Mouse (Mus musculus): ENCODE results near the gene Slc25a47. TPM values are rescaled to one million over a fixed set of nuclear protein-coding genes. Genes with fewer than 3 reads are reported as not detected.

Gene Slc25a47
- polyA plus RNA-seq, 2 experiments: 13.9 to 24.2 TPM

GRCm38 (mm10) chr12:108794078-108794711 lies 41.7 kb upstream of the Slc25a47 start:
- Histone ChIP-seq H3K4me3 (replicated peaks; ENCODE audit: low read length) (peak overlapping the region; percentile 99), H3K4me2 (replicated peaks; ENCODE audit: low read depth, low read length, severe bottlenecking) (peak overlapping the region; percentile 72), H3K9me3 (ENCODE audit: control insufficient read depth, low read length) (no peaks in the 10 kb centered on the region), H3K36me3 (ENCODE audit: control insufficient read depth, insufficient read depth, low read length) (no peaks in the 10 kb centered on the region), H3K9ac (ENCODE audit: low read depth, low read length, severe bottlenecking) (peak overlapping the region; percentile 90), H3K27me3 (ENCODE audit: control insufficient read depth, insufficient read depth, low read length) (no peaks in the 10 kb centered on the region), H3K4me1 (ENCODE audit: control insufficient read depth, insufficient read depth, low read length) (peaks cover 11% of the 10 kb centered on the region), H3K27ac (replicated peaks; ENCODE audit: low read depth, low read length) (peak overlapping the region; percentile 98)
- 1% methylated on average over 44 of the region's 94 CpGs for WGBS
- ATAC-seq (ENCODE audit: low FRiP score, low read depth) (peak; percentile 67), DNase-seq (ENCODE audit: low spot score) (peak; percentile 77)
- TF ChIP-seq POLR2A (IDR thresholded peaks at IDR 0.05; ENCODE audit: borderline replicate concordance, extremely low read depth, insufficient read depth, insufficient read length): no peak

- WGBS: 19% methylated on average over 9 of the region's 9 CpGs
- Histone ChIP-seq H3K4me3 (replicated peaks; ENCODE audit: low read length) (peak overlapping the region; percentile 99), H3K4me1 (ENCODE audit: control insufficient read depth, insufficient read depth, low read length) (peaks cover 11% of the 10 kb centered on the region), H3K27ac (replicated peaks; ENCODE audit: low read depth, low read length) (peak overlapping the region; percentile 98), H3K36me3 (ENCODE audit: control insufficient read depth, insufficient read depth, low read length) (no peaks in the 10 kb centered on the region; the same call in 1 of the 2 replicates), H3K9me3 (ENCODE audit: control insufficient read depth, low read length) (no peaks in the 10 kb centered on the region), H3K27me3 (ENCODE audit: control insufficient read depth, insufficient read depth, low read length) (no peaks in the 10 kb centered on the region), H3K9ac (ENCODE audit: low read depth, low read length, severe bottlenecking) (peak overlapping the region; percentile 90), H3K4me2 (replicated peaks; ENCODE audit: low read depth, low read length, severe bottlenecking) (peak overlapping the region; percentile 72)
- peak; percentile 16 for DNase-seq (ENCODE audit: low spot score)
- no peak for TF ChIP-seq POLR2A (IDR thresholded peaks at IDR 0.05; ENCODE audit: borderline replicate concordance, extremely low read depth, insufficient read depth, insufficient read length)
- no peak for ATAC-seq (ENCODE audit: low FRiP score, low read depth)
These were observed 40.8 kb upstream of the Slc25a47 start for GRCm38 (mm10) chr12:108794979-108795537.

- Histone ChIP-seq H3K9ac (ENCODE audit: low read depth, low read length, severe bottlenecking) (no peak overlapping the region), H3K27ac (replicated peaks; ENCODE audit: low read depth, low read length) (no peak overlapping the region), H3K4me3 (replicated peaks; ENCODE audit: low read length) (no peak overlapping the region), H3K4me2 (replicated peaks; ENCODE audit: low read depth, low read length, severe bottlenecking) (no peak overlapping the region), H3K4me1 (ENCODE audit: control insufficient read depth, insufficient read depth, low read length) (no peaks in the 10 kb centered on the region), H3K9me3 (ENCODE audit: control insufficient read depth, low read length) (no peaks in the 10 kb centered on the region), H3K36me3 (ENCODE audit: control insufficient read depth, insufficient read depth, low read length) (peaks cover 1% of the 10 kb centered on the region; the same call in 1 of the 2 replicates), H3K27me3 (ENCODE audit: control insufficient read depth, insufficient read depth, low read length) (no peaks in the 10 kb centered on the region)
- DNase-seq (ENCODE audit: low spot score) (no peak), ATAC-seq (ENCODE audit: low FRiP score, low read depth) (no peak)
- TF ChIP-seq POLR2A (IDR thresholded peaks at IDR 0.05; ENCODE audit: borderline replicate concordance, extremely low read depth, insufficient read depth, insufficient read length): no peak
- WGBS: 76% methylated on average over 2 of the region's 2 CpGs
These were observed 34.2 kb upstream of the Slc25a47 start for GRCm38 (mm10) chr12:108801613-108802012.

GRCm38 (mm10) chr12:108804388-108804787 lies 31.5 kb upstream of the Slc25a47 start:
- H3K4me1 ChIP-seq (ENCODE audit: control insufficient read depth, insufficient read depth, low read length): no peaks in the 10 kb centered on the region
- ATAC-seq (ENCODE audit: low FRiP score, low read depth): no peak
- H3K36me3 ChIP-seq (ENCODE audit: control insufficient read depth, insufficient read depth, low read length): peaks cover 15% of the 10 kb centered on the region
- WGBS: 91% methylated on average over 2 of the region's 2 CpGs
- no peak overlapping the region for H3K4me3 ChIP-seq (replicated peaks; ENCODE audit: low read length)
- H3K9ac ChIP-seq (ENCODE audit: low read depth, low read length, severe bottlenecking): no peak overlapping the region
- H3K4me2 ChIP-seq (replicated peaks; ENCODE audit: low read depth, low read length, severe bottlenecking): no peak overlapping the region
- no peak overlapping the region for H3K27ac ChIP-seq (replicated peaks; ENCODE audit: low read depth, low read length)
- DNase-seq (ENCODE audit: low spot score): no peak
- H3K27me3 ChIP-seq (ENCODE audit: control insufficient read depth, insufficient read depth, low read length): no peaks in the 10 kb centered on the region
- TF ChIP-seq POLR2A (IDR thresholded peaks at IDR 0.05; ENCODE audit: borderline replicate concordance, extremely low read depth, insufficient read depth, insufficient read length): no peak
- H3K9me3 ChIP-seq (ENCODE audit: control insufficient read depth, low read length): no peaks in the 10 kb centered on the region

GRCm38 (mm10) chr12:108808465-108808864 lies 27.4 kb upstream of the Slc25a47 start:
- ATAC-seq (ENCODE audit: low FRiP score, low read depth) (no peak), DNase-seq (ENCODE audit: low spot score) (no peak)
- no peak for TF ChIP-seq POLR2A (IDR thresholded peaks at IDR 0.05; ENCODE audit: borderline replicate concordance, extremely low read depth, insufficient read depth, insufficient read length)
- Histone ChIP-seq H3K27me3 (ENCODE audit: control insufficient read depth, insufficient read depth, low read length) (no peaks in the 10 kb centered on the region), H3K9me3 (ENCODE audit: control insufficient read depth, low read length) (no peaks in the 10 kb centered on the region), H3K27ac (replicated peaks; ENCODE audit: low read depth, low read length) (no peak overlapping the region), H3K9ac (ENCODE audit: low read depth, low read length, severe bottlenecking) (no peak overlapping the region), H3K4me2 (replicated peaks; ENCODE audit: low read depth, low read length, severe bottlenecking) (no peak overlapping the region), H3K36me3 (ENCODE audit: control insufficient read depth, insufficient read depth, low read length) (peaks cover 25% of the 10 kb centered on the region; the same call in 1 of the 2 replicates), H3K4me3 (replicated peaks; ENCODE audit: low read length) (no peak overlapping the region), H3K4me1 (ENCODE audit: control insufficient read depth, insufficient read depth, low read length) (no peaks in the 10 kb centered on the region)
- WGBS: 92% methylated on average over 2 of the region's 2 CpGs
